Comparison of ENCODE assay signal across 9 mouse cellular contexts in the genomic region with DNA sequence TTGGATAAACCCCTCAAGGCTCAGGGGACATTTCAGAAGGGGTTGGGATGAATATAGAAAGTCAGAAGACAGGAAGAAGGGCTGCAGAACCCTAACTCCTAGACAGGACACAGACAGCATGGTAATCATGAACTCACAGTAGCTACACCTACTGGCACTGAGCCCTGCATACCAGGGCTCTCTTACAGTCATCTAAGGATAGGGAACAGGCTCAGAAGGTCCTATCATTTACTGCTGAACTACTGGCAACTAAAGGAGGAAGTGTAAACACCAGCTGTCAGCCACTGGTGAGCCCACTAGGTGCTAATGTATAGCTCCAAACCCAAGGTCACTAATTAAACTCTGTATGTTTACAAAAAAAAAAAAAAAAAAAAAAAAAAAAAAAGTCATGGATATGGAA. TPM values are rescaled to one million over a fixed set of nuclear protein-coding genes. Genes with fewer than 3 reads are reported as not detected.
DNase-seq lines count a peak whose midpoint lies in the region; ATAC-seq and TF ChIP-seq lines count a peak whose summit lies in the region.
"Had no signal": no experiment of that assay in that cellular context is flagged by ENCODE, and none has a peak within 500 bp of the region (broad histone marks: within the 10 kb centered on the region; RNA-seq: fewer than 3 reads in every experiment).

No protein-coding gene starts in this region.

- 0 out of 2 replicates have a peak, but pooled peaks have one; percentile 6 for TF ChIP-seq EP300 in lung, postnatal 0 days (IDR thresholded peaks at IDR 0.05)

- DNase-seq in ES-E14 (ENCODE audit: low read depth, low spot score) (no peak), Patski (ENCODE audit: low read depth, low spot score) (peak; percentile 42)
- peak; percentile 65 for DNase-seq in lung, postnatal 0 days (ENCODE audit: low spot score)
- no peak for DNase-seq in T-cell, adult 2 months (ENCODE audit: low spot score)
- no peak for DNase-seq in right cerebral cortex, postnatal 36 days (ENCODE audit: low spot score in 2 of 2)
- DNase-seq: thymus, postnatal 36 days had no signal

- peak; percentile 89 for ATAC-seq in Patski
- peak; percentile 92 for ATAC-seq in intestine, embryonic 16.5 days
- peak; percentile 82 for ATAC-seq in lung, postnatal 0 days
- no peak for ATAC-seq in hindbrain, embryonic 12.5 days (ENCODE audit: low FRiP score)
- ATAC-seq: midbrain, embryonic 13.5 days had no signal

- peaks cover 3% of the 10 kb centered on the region; the same call in 1 of the 2 replicates for H3K36me3 ChIP-seq in ES-E14 (ENCODE audit: control insufficient read depth, insufficient read depth, low read length, poor library complexity, severe bottlenecking)
- no peaks in the 10 kb centered on the region; the same call in 1 of the 2 replicates for H3K36me3 ChIP-seq in intestine, embryonic 16.5 days (ENCODE audit: control insufficient read depth, insufficient read depth, low read length)
- H3K36me3 ChIP-seq in lung, postnatal 0 days (ENCODE audit: insufficient read depth, low read length): no peaks in the 10 kb centered on the region
- 0 out of 2 replicates have a peak, but pooled peaks cover 3% of the 10 kb centered on the region for H3K36me3 ChIP-seq in hindbrain, embryonic 12.5 days

- H3K4me3 ChIP-seq in ES-E14 (ENCODE audit: insufficient read depth in 1 of 2, low read depth in 1 of 2, low read length in 2 of 2, poor library complexity in 1 of 2, severe bottlenecking in 1 of 2): no peak overlapping the region
- H3K4me3 ChIP-seq in intestine, embryonic 16.5 days (ENCODE audit: low read length): no peak overlapping the region
- H3K4me3 ChIP-seq in lung, postnatal 0 days (ENCODE audit: low read depth, low read length): no peak overlapping the region
- no peak overlapping the region for H3K4me3 ChIP-seq in hindbrain, embryonic 12.5 days
- H3K4me3 ChIP-seq: midbrain, embryonic 13.5 days had no signal

- CTCF ChIA-PET in Patski (lab: Charles Lee): interaction anchor here (1.1 to 1.6 kb wide), 3 partner anchors 9 to 79 kb away, joined by 3 to 5 read pairs (median 3); no protein-coding TSS in a partner anchor

- in situ Hi-C loops in ES-E14 (cut with MboI; ENCODE audit: low sequenced_read_pairs in 2 of 2, unreplicated experiment in 2 of 2): no loop called here
- in situ Hi-C loops in Patski (cut with MboI; ENCODE audit: low pct_unique_long_range_greater_than_20kb): no loop called here

- no peaks in the 10 kb centered on the region for H3K27me3 ChIP-seq in Patski
- no peaks in the 10 kb centered on the region for H3K27me3 ChIP-seq in intestine, embryonic 16.5 days (replicated peaks; ENCODE audit: control insufficient read depth, insufficient read depth, low read length)
- H3K27me3 ChIP-seq in lung, postnatal 0 days (replicated peaks; ENCODE audit: insufficient read depth, low read length): no peaks in the 10 kb centered on the region
- no peaks in the 10 kb centered on the region for H3K27me3 ChIP-seq in hindbrain, embryonic 12.5 days
- H3K27me3 ChIP-seq: midbrain, embryonic 13.5 days had no signal

- H3K9me3 ChIP-seq in ES-E14 (ENCODE audit: control insufficient read depth, insufficient read depth, low read depth, low read length): no peaks in the 10 kb centered on the region
- H3K9me3 ChIP-seq in intestine, embryonic 16.5 days (ENCODE audit: control insufficient read depth, low read length): no peaks in the 10 kb centered on the region
- no peaks in the 10 kb centered on the region for H3K9me3 ChIP-seq in lung, postnatal 0 days (ENCODE audit: low read length)
- H3K9me3 ChIP-seq in hindbrain, embryonic 12.5 days (replicated peaks): no peaks in the 10 kb centered on the region
- H3K9me3 ChIP-seq: midbrain, embryonic 13.5 days had no signal

- no peak overlapping the region for H3K9ac ChIP-seq in ES-E14 (ENCODE audit: insufficient read depth, low read depth, low read length, poor library complexity, severe bottlenecking)
- H3K9ac ChIP-seq in intestine, embryonic 16.5 days (ENCODE audit: low read depth, low read length): no peak overlapping the region
- H3K9ac ChIP-seq in lung, postnatal 0 days (replicated peaks; ENCODE audit: low read depth): no peak overlapping the region
- H3K9ac ChIP-seq in hindbrain, embryonic 12.5 days: no peak overlapping the region
- H3K9ac ChIP-seq: midbrain, embryonic 13.5 days had no signal

- POLR2A ChIA-PET in Patski (lab: Charles Lee): interaction anchor here (1.6 kb wide), 1 partner anchor 22 kb away, joined by 4 read pairs; no protein-coding TSS in a partner anchor

- H3K4me1 ChIP-seq in ES-E14 (ENCODE audit: control insufficient read depth in 2 of 2, insufficient read depth in 2 of 2, low read length in 2 of 2, poor library complexity in 1 of 2): peaks cover 0 to 7% of the 10 kb centered on the region in 2 experiments; a peak in 1 of 4 replicates
- peaks cover 11% of the 10 kb centered on the region for H3K4me1 ChIP-seq in intestine, embryonic 16.5 days (ENCODE audit: control insufficient read depth, insufficient read depth, low read length)
- H3K4me1 ChIP-seq in lung, postnatal 0 days (ENCODE audit: insufficient read depth, low read depth, low read length): peaks cover 5% of the 10 kb centered on the region; the same call in 1 of the 2 replicates
- H3K4me1 ChIP-seq in hindbrain, embryonic 12.5 days: no peaks in the 10 kb centered on the region
- H3K4me1 ChIP-seq: midbrain, embryonic 13.5 days had no signal

- TF ChIP-seq CTCF in Patski (IDR thresholded peaks at IDR 0.05): no peak
- TF ChIP-seq CTCF in lung, postnatal 0 days (IDR thresholded peaks at IDR 0.05): no peak

- no peak overlapping the region for H3K27ac ChIP-seq in ES-E14 (ENCODE audit: insufficient read depth, low read depth, low read length, poor library complexity, severe bottlenecking)
- peak overlapping the region; percentile 78 for H3K27ac ChIP-seq in intestine, embryonic 16.5 days (ENCODE audit: low read length)
- peak overlapping the region; percentile 81 for H3K27ac ChIP-seq in lung, postnatal 0 days (ENCODE audit: low read length)
- H3K27ac ChIP-seq in hindbrain, embryonic 12.5 days: no peak overlapping the region
- H3K27ac ChIP-seq: midbrain, embryonic 13.5 days had no signal

- no peak overlapping the region for H3K4me2 ChIP-seq in intestine, embryonic 16.5 days (ENCODE audit: low read depth, low read length)
- H3K4me2 ChIP-seq in lung, postnatal 0 days (replicated peaks; ENCODE audit: low read depth, low read length): no peak overlapping the region
- no peak overlapping the region for H3K4me2 ChIP-seq in hindbrain, embryonic 12.5 days (replicated peaks)
- H3K4me2 ChIP-seq: midbrain, embryonic 13.5 days had no signal

TF ChIP-seq in ES-E14, 5 proteins besides CTCF, POLR2A, EP300 and RAD21:
- no peak for TF ChIP-seq ZC3H11A (IDR thresholded peaks at IDR 0.05; ENCODE audit: borderline replicate concordance, low read depth, low read length)
- peak; percentile 56; the same call in 1 of the 2 replicates for TF ChIP-seq ZNF384 (IDR thresholded peaks at IDR 0.05; ENCODE audit: low read depth, low read length)
- no peak for TF ChIP-seq CHD2 (IDR thresholded peaks at IDR 0.05; ENCODE audit: low read depth, low read length)

RNA-seq across cellular contexts. Expression of a gene that starts 56.6 kb away (rescaled TPM):
- total RNA-seq in ES-E14 (2012; rRNA removed): 28.1 and 30.3 TPM in 2 replicates
- polyA plus RNA-seq in Patski (2021): 34.3 TPM
- 35.8 and 39.4 TPM in 2 replicates for polyA plus RNA-seq in intestine, embryonic 16.5 days (2015; fragmentation: Nextera tagmentation; extraction: Ambion mirVana)
- 25.0 and 28.5 TPM in 2 replicates for polyA plus RNA-seq in lung, postnatal 0 days (2015; fragmentation: Nextera tagmentation; extraction: Ambion mirVana)
- polyA plus RNA-seq in hindbrain, embryonic 12.5 days (2016; fragmentation: Nextera tagmentation; extraction: Ambion mirVana): 44.0 and 44.6 TPM in 2 replicates

Comparison
In these comparisons a context has a peak if more than half of its experiments do, and no peak if none do; other contexts are left out.
1. DNase-seq: peak in Patski (single experiment) and lung, postnatal 0 days (single experiment); none in ES-E14 (single experiment), T-cell, adult 2 months (single experiment) and right cerebral cortex, postnatal 36 days (0 of 2).
2. H3K27ac ChIP-seq: peak in intestine, embryonic 16.5 days (single experiment) and lung, postnatal 0 days (single experiment); none in ES-E14 (single experiment) and hindbrain, embryonic 12.5 days (single experiment).